Mouse (Mus musculus) activated CD4-positive, CD25-positive, alpha-beta regulatory T cell, adult 4 months (primary cell): ENCODE data around the gene Aurka. TPM values are rescaled to one million over a fixed set of nuclear protein-coding genes. Genes with fewer than 3 reads are reported as not detected.

Experiments
- ATAC-seq: one replicate; pipeline ENCODE4 v1.8.0; 2017
- polyA plus RNA-seq, 2 experiments: library from polyadenylated mRNA; unstranded; fragments of 100-300 nt; shearing (Covaris generic); gene quantifications; one replicate each; pipeline ENCODE4 v1.2.1; 2017

Gene Aurka
- polyA plus RNA-seq, 2 experiments from 2014 or later: 14.6 to 18.4 TPM

- ATAC-seq: no peak
Observed at GRCm38 (mm10) chr2:172328248-172328647, 42.1 kb downstream of the Aurka start.

GRCm38 (mm10) chr2:172320878-172321277 is 49.5 kb downstream of the Aurka start:
- no peak for ATAC-seq

GRCm38 (mm10) chr2:172311731-172312130 is 58.6 kb downstream of the Aurka start:
- ATAC-seq: no peak

- ATAC-seq: no peak
Observed at GRCm38 (mm10) chr2:172306544-172306943, 63.8 kb downstream of the Aurka start.

Other genes with a start within 250 kb of the Aurka start
- gene Mc3r, start 122.0 kb downstream of the Aurka start, polyA plus RNA-seq: not detected
- gene Fam210b, start 25.0 kb downstream of the Aurka start, polyA plus RNA-seq: 10 to 100 TPM in 1 of 2 experiments, 1 to 10 TPM in 1; 8.5 to 10.6 TPM
- gene Cstf1, start 146 bp upstream of the Aurka start, polyA plus RNA-seq: 10 to 100 TPM; 32.3 to 35.7 TPM
- 1 to 10 TPM; 7.8 to 9.3 TPM for gene Cass4, start 23.3 kb upstream of the Aurka start, polyA plus RNA-seq
- 100 to 1,000 TPM in 1 of 2 experiments, 10 to 100 TPM in 1; 99.4 to 120 TPM for gene Rtf2, start 70.0 kb upstream of the Aurka start, polyA plus RNA-seq
- gene Gcnt7, start 88.1 kb upstream of the Aurka start, polyA plus RNA-seq: 1 to 10 TPM; 4.0 to 7.4 TPM
- 1 to 10 TPM; 1.6 to 1.9 TPM for gene Fam209, start 102.0 kb upstream of the Aurka start, polyA plus RNA-seq
- not detected for gene Tfap2c, start 179.1 kb upstream of the Aurka start, polyA plus RNA-seq